Mouse (Mus musculus) liver, embryonic 14.5 days (tissue): ENCODE measurements around the gene Stat6. TPM values are rescaled to one million over a fixed set of nuclear protein-coding genes. Genes with fewer than 3 reads are reported as not detected.

Experiments used
- ATAC-seq: fragments of 200-750 bp; cut with Nextera tagmentation; 2 replicates; pipeline ENCODE4 v1.8.0; 2017; ENCODE audit warnings: moderate number of reproducible peaks, mild to moderate bottlenecking, moderate library complexity; ENCODE audit not compliant: insufficient read depth
- DNase-seq, 3 experiments: peaks; one replicate each; pipeline ENCODE4 v3.0.0-alpha.2; 2012 to 2013; ENCODE audit warnings: low read depth in 3 of 3, low spot score in 3 of 3
- H3K27ac ChIP-seq: fragments of 300-500 bp; sonication (generic); 2 replicates; pipeline ENCODE4 v1.5.1; 2014; ENCODE audit warnings: moderate library complexity, mild to moderate bottlenecking, control low read depth, inconsistent platforms
- H3K27me3 ChIP-seq: fragments of 300-500 bp; sonication (generic); 2 replicates; pipeline ENCODE4 v1.6.1; 2014; ENCODE audit warnings: mild to moderate bottlenecking, low read length, moderate library complexity; ENCODE audit not compliant: control insufficient read depth, insufficient read depth
- H3K36me3 ChIP-seq: fragments of 300-500 bp; sonication (generic); replicated peaks from 2 replicates; pipeline ENCODE4 v1.6.1; 2014; ENCODE audit warnings: low read depth; ENCODE audit not compliant: control insufficient read depth, insufficient read depth
- H3K4me1 ChIP-seq, 2 experiments: fragments of 200-500 bp in 1 of 2; fragments of 300-500 bp in 1 of 2; sonication (generic) in 1 of 2; replicated peaks; 2 replicates each; pipeline ENCODE4 v1.6.1; 2012 to 2014; ENCODE audit warnings: antibody characterized with exemption in 1 of 2, inconsistent platforms in 1 of 2, low read length in 1 of 2; ENCODE audit not compliant: control insufficient read depth in 2 of 2, insufficient read depth in 2 of 2
- H3K4me2 ChIP-seq: fragments of 300-500 bp; sonication (generic); 2 replicates; pipeline ENCODE4 v1.6.1; 2014; ENCODE audit warnings: low read depth, mild to moderate bottlenecking, control low read depth, moderate library complexity
- H3K4me3 ChIP-seq, 2 experiments: fragments of 200-500 bp in 1 of 2; fragments of 300-500 bp in 1 of 2; sonication (generic) in 1 of 2; 2 replicates each; pipeline ENCODE4 v1.5.1; 2012 to 2014; ENCODE audit warnings: low read depth in 2 of 2, low read length in 2 of 2, mild to moderate bottlenecking in 2 of 2, control low read depth in 1 of 2, inconsistent platforms in 1 of 2, moderate library complexity in 1 of 2; ENCODE audit not compliant: insufficient read depth in 1 of 2
- H3K9ac ChIP-seq: fragments of 300-500 bp; sonication (generic); replicated peaks from 2 replicates; pipeline ENCODE4 v1.6.1; 2014; ENCODE audit warnings: mild to moderate bottlenecking, control low read depth, moderate library complexity
- H3K9me3 ChIP-seq: fragments of 300-500 bp; sonication (generic); 2 replicates; pipeline ENCODE4 v1.6.1; 2016; ENCODE audit warnings: low read length, mixed read lengths; ENCODE audit not compliant: control insufficient read depth
- CTCF ChIP-seq: IDR thresholded peaks from 2 replicates; pipeline ENCODE4 v1.5.1; 2016; ENCODE audit warnings: antibody characterized with exemption, low read depth, control low read depth
- EP300 ChIP-seq: IDR thresholded peaks from 2 replicates; pipeline ENCODE4 v1.6.1; 2016; ENCODE audit warnings: antibody characterized with exemption, low read depth
- WGBS: fragments of 180-500 bp; shearing (Covaris S2); extraction: QIAGEN DNeasy Blood & Tissue Kit; methylation state at CpG from one replicate; pipeline ENCODE4 v1.1.7; 2014; ENCODE audit not compliant: insufficient replicate concordance; 5-methylcytosine and 5-hydroxymethylcytosine counted together
- polyA plus RNA-seq, 2 experiments: library from polyadenylated mRNA; depleted of rRNA in 1 of 2; stranded (reverse) in 1 of 2; unstranded in 1 of 2; fragments of >200 nt; fragmentation: Nextera tagmentation in 1 of 2; extraction: Ambion mirVana in 1 of 2; gene quantifications; 2 replicates each; pipeline versions ENCODE4 v1.2.1 to v1.2.3; 2012 to 2014

Gene Stat6
- polyA plus RNA-seq, 2 experiments: 10.2 to 10.9 TPM

DNA sequence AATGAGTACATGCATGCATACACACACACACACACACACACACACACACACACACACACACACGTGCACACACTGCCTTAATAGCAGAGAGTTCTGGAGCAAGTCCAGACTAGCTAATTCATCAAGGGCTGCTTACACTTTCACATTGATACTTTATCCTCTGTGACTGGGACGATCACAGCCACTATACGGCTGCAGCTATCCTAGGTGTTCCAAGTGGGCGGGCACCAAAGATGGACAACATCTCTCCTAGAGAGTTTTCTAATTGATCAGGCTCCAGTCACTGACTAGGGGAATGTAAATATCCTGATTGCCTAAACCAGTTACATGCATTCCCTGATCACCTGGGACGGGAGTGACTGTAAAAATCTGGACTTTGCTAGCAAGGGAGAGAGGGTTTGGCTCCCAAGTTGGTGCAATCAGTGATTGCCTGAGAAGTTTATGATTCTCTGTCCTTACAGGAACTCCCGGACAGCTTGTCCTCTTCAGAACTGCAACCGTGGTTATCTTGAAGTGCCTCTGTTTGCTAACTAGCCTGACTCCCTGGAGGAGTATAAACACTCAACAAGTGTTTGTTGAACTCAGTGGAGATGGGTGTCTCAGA is 10.0 kb upstream of the Stat6 start:
- Histone ChIP-seq H3K27ac (no peak overlapping the region), H3K4me3 (no peak overlapping the region), H3K4me1 (peaks cover 0 to 5% of the 10 kb centered on the region in 2 experiments; a peak in 1 of 4 replicates), H3K9ac (no peak overlapping the region), H3K4me2 (no peak overlapping the region), H3K27me3 (no peaks in the 10 kb centered on the region), H3K36me3 (no peaks in the 10 kb centered on the region), H3K9me3 (no peaks in the 10 kb centered on the region)
- 0 out of 2 replicates have a peak, but pooled peaks have one; percentile 12 for ATAC-seq
- WGBS: 43% methylated on average over 7 of the region's 7 CpGs
- DNase-seq: no peak
- TF ChIP-seq EP300 (no peak), CTCF (no peak)

DNA sequence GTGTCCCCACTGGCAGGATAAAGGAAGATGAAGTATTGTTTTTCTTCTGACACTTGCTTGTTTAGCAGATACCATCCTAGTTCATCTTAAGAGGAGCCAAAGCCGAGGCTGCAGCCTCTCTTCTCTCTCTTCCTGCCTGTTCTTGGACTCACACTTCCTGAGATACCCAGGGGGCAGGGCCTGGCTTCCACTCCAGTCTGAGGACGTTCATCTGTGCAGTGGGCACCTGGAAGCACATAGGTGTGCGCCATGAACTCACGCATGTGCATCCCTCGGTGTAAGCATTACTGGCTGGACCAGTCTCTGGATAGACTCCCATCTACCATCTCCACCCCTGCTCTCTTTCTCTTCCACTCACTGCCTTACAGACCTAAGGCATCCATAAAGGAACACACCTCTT is 2.4 kb upstream of the Stat6 start:
- ATAC-seq (no peak), DNase-seq (no peak)
- 51% methylated on average over 5 of the region's 5 CpGs for WGBS
- no peaks in the 10 kb centered on the region for H3K27me3 ChIP-seq
- H3K4me2 ChIP-seq: no peak overlapping the region
- peaks cover 10 to 13% of the 10 kb centered on the region in 2 experiments for H3K4me1 ChIP-seq
- no peak for TF ChIP-seq CTCF
- no peak for TF ChIP-seq EP300
- H3K9ac ChIP-seq: no peak overlapping the region
- H3K36me3 ChIP-seq: no peaks in the 10 kb centered on the region
- H3K27ac ChIP-seq: no peak overlapping the region
- H3K9me3 ChIP-seq: no peaks in the 10 kb centered on the region
- no peak overlapping the region for H3K4me3 ChIP-seq

DNA sequence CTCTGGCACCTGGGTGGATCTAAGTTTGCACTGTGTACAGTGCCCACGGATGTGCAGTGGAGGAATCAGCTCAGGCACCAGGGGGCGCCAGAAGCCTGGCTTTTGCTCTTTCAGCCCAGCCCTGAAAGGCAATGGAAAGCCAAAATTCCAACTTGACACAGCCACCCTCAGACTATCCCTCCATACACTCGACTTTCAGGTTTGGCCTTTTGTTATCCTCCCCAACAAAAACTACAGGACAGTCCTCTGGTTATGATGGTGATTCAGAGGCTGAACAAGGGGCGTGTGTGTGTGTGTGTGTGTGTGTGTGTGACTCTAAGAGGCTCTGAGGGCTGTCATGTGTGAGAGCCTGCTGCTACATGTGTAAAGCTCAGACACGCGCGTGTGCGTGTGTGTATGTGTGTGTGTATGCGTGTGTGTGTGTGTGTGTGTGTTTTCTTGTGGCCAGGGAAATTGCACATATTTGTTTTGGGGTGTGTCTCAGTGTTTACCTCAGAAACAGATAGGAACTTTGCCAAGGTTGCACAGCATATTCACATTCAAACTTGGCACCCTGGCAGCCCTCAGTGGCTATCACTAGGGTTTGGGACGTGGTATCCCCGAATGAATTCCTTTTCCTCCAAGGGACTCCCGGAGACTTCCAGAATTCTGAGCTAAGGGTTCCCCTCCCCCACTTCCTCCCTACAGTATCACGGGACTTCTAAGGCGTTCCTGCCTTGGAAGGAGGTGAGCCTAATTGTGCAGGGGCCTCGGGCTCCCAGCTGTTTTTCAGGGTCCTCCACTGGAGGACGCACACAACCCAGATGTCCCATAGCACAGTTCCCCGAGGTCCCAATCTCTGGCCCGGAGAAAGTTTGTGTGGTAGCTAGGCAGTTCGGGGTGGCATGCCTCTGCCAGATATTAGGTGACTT is 670 bp upstream of the Stat6 start:
- Histone ChIP-seq H3K36me3 (no peaks in the 10 kb centered on the region), H3K4me2 (peak overlapping the region; percentile 97), H3K9me3 (no peaks in the 10 kb centered on the region), H3K4me1 (peaks cover 10 to 13% of the 10 kb centered on the region in 2 experiments), H3K9ac (peak overlapping the region; percentile 79), H3K27me3 (no peaks in the 10 kb centered on the region), H3K4me3 (peak overlapping the region; percentile 64 to 68), H3K27ac (peak overlapping the region; percentile 76)
- TF ChIP-seq EP300 (no peak), CTCF (peak; percentile 99)
- peak; percentile 63 for ATAC-seq
- under 1% methylated on average over 19 of the region's 19 CpGs for WGBS
- DNase-seq: peak; percentile 64 to 70 (median 66)

DNA sequence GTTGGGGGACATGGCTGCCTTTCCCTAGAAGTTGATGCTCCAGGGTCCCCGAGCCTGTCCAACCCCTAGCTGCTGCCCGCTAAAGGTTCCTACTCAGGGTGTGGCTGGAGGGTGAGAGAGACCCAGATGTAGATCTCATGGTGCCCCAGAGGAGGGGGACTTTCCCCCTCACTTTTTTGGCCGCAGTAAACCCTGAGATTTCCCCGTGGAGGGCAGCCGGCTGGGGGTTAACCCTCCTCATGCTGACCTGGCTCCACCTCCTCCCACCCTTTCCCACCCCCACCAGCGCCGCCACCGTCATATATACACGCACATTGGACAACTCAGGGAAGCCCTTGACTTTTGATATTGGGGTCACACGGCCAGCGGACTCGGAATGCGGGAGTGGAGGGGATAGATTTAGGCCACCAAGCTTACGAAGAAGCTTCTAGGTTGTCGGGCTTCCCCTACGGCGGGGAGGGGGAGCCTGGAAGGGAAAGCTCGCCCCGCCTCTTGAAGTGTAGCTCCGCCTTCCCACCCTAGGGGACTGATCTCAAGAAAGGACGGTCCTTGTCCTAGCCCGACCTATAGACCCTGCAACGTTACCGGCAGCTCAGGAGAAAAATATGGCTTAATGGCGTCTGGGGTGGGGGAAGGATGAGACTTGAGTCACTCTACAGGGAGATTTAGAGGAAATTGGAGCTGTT is 910 bp downstream of the Stat6 start:
- Histone ChIP-seq H3K4me1 (peaks cover 10 to 13% of the 10 kb centered on the region in 2 experiments), H3K36me3 (no peaks in the 10 kb centered on the region), H3K27ac (peak overlapping the region; percentile 76), H3K27me3 (no peaks in the 10 kb centered on the region), H3K9ac (peak overlapping the region; percentile 79), H3K4me2 (peak overlapping the region; percentile 97), H3K9me3 (no peaks in the 10 kb centered on the region), H3K4me3 (peak overlapping the region; percentile 64 to 68)
- WGBS: 1% methylated on average over 25 of the region's 25 CpGs
- TF ChIP-seq CTCF (no peak), EP300 (no peak)
- DNase-seq (peak in 2 of 3 experiments; percentile 55 to 59), ATAC-seq (peak; percentile 62)
